Mouse (Mus musculus) kidney, postnatal 0 days (tissue): ENCODE measurements around the gene Pjvk. TPM values are rescaled to one million over a fixed set of nuclear protein-coding genes. Genes with fewer than 3 reads are reported as not detected.

Experiments
- ATAC-seq: fragments of 200-750 bp; cut with Nextera tagmentation; replicated peaks from 2 replicates; pipeline ENCODE4 v1.8.0; 2017; ENCODE audit warnings: low read depth, moderate number of reproducible peaks, moderate TSS enrichment, moderate library complexity; ENCODE audit not compliant: low FRiP score
- DNase-seq: peaks from one replicate; pipeline ENCODE4 v3.0.0-alpha.2; 2016; ENCODE audit warnings: low spot score
- H3K27ac ChIP-seq: fragments of 300-500 bp; sonication (generic); 2 replicates; pipeline ENCODE4 v1.5.1; 2014; ENCODE audit warnings: mild to moderate bottlenecking
- H3K27me3 ChIP-seq: fragments of 300-500 bp; sonication (generic); 2 replicates; pipeline ENCODE4 v1.6.1; 2014; ENCODE audit warnings: low read length, mixed read lengths; ENCODE audit not compliant: insufficient read depth
- H3K36me3 ChIP-seq: fragments of 300-500 bp; sonication (generic); 2 replicates; pipeline ENCODE4 v1.6.1; 2014; ENCODE audit warnings: low read length, mixed read lengths; ENCODE audit not compliant: insufficient read depth
- H3K4me1 ChIP-seq: fragments of 300-500 bp; sonication (generic); replicated peaks from 2 replicates; pipeline ENCODE4 v1.6.1; 2014; ENCODE audit warnings: antibody characterized with exemption, low read length, mixed read lengths; ENCODE audit not compliant: insufficient read depth
- H3K4me2 ChIP-seq: fragments of 300-500 bp; sonication (generic); 2 replicates; pipeline ENCODE4 v1.6.1; 2014; ENCODE audit warnings: mild to moderate bottlenecking, low read length, moderate library complexity, mixed read lengths
- H3K4me3 ChIP-seq: fragments of 300-500 bp; sonication (generic); replicated peaks from 2 replicates; pipeline ENCODE4 v1.5.1; 2014; ENCODE audit warnings: low read depth, low read length
- H3K9ac ChIP-seq: fragments of 300-500 bp; sonication (generic); 2 replicates; pipeline ENCODE4 v1.6.1; 2014; ENCODE audit warnings: low read depth, low read length
- H3K9me3 ChIP-seq: fragments of 300-500 bp; sonication (generic); replicated peaks from 2 replicates; pipeline ENCODE4 v1.6.1; 2016; ENCODE audit warnings: low read length, inconsistent platforms, mixed read lengths
- CTCF ChIP-seq: IDR thresholded peaks from 2 replicates; pipeline ENCODE4 v1.5.1; 2016; ENCODE audit warnings: antibody characterized with exemption, low read depth, mild to moderate bottlenecking, moderate library complexity
- WGBS: fragments of 180-500 bp; shearing (Covaris S2); extraction: QIAGEN DNeasy Blood & Tissue Kit; methylation state at CpG from one replicate; pipeline ENCODE4 v1.1.7; 2014; 5-methylcytosine and 5-hydroxymethylcytosine counted together
- polyA plus RNA-seq: library from polyadenylated mRNA; unstranded; fragments of >200 nt; fragmentation: Nextera tagmentation; extraction: Ambion mirVana; gene quantifications from 2 replicates; pipeline ENCODE4 v1.2.1, GENCODE M21; 2015

The Pjvk gene
- 2.9 and 3.0 TPM in 2 replicates for polyA plus RNA-seq

DNA sequence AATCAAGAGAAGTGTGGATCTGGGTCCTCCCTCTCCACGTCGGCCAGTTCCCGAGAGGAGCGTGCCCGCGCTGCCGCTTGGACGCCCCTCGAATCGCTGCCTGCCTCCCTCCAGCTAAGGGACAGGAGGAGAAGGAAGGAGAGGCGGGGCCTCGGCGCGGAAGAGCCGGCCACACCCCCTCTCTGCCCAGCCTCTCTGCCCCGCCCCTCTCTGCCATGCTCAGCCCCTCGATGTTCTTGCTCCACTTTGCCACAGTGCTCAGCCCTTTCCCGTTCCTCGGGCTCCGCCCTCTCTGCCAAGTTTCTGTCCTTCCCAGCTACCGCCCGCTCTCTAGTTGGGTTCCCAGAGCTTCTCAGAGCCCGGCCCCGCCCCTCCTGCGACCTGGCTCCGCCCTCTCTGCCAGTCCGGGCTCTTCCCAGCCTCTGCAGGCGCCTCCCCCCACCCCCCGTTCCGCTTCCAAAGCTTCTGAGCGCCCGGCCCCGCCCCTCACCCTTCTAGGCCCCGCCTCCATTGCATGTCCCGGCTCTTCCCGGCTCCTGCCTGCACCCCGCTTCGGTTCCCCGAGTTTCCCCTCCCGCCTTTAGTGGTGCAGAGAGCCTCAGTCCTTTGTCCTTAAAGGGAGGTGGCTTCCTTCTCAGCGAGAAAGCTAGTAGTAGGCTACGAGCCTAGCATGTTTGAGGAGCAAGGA is at the start of gene Pjvk, which contains the start of gene Prkra:
TSS of gene Pjvk (plus strand) at position 594 of the 688 bp plus-strand sequence.
TSS of gene Prkra (minus strand) at position 133 of the 688 bp plus-strand sequence.
- peak within 1 kb of the TSS; percentile 78 for H3K4me3 ChIP-seq
- ATAC-seq (peak; percentile 99), DNase-seq (peak; percentile 99)
- 0 out of 2 replicates have a peak, but pooled peaks have one; percentile 9 for TF ChIP-seq CTCF
- peak within 1 kb of the TSS; percentile 90 for H3K4me2 ChIP-seq
- H3K4me1 ChIP-seq: peaks cover 5% of the 10 kb centered on the region; the same call in 1 of the 2 replicates
- no peaks in the 10 kb centered on the region for H3K27me3 ChIP-seq
- H3K36me3 ChIP-seq: no peaks in the 10 kb centered on the region
- WGBS: under 1% methylated on average over 35 of the region's 42 CpGs
- H3K9ac ChIP-seq: peak within 1 kb of the TSS; percentile 88
- H3K9me3 ChIP-seq: no peaks in the 10 kb centered on the region
- H3K27ac ChIP-seq: peak within 1 kb of the TSS; percentile 93

DNA sequence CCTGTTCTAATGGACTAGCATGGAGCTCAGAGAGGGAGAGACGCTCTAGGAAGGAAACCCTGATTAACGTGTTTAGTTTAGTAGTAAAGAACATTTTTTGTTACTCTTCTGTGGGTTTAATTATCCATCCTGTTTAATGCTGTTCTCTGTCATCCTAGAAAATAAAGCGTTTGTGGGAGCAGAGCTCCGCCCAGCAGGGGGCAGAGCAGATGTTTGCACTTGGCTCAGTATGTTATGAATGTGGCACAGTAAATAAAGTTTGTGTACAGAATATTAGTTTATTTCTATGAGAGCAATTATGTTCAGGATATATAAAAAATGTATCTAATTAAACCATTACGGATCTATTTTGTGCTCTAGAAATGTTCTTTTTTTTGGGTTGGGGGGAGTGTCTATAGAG is 49.1 kb upstream of the Pjvk start:
- H3K4me3 ChIP-seq: no peak overlapping the region
- H3K9ac ChIP-seq: no peak overlapping the region
- no peak overlapping the region for H3K4me2 ChIP-seq
- 75% methylated on average over 5 of the region's 5 CpGs for WGBS
- H3K36me3 ChIP-seq: peaks cover 6% of the 10 kb centered on the region; the same call in 1 of the 2 replicates
- H3K27me3 ChIP-seq: no peaks in the 10 kb centered on the region
- H3K27ac ChIP-seq: no peak overlapping the region
- peak; percentile 67 for TF ChIP-seq CTCF
- peak; percentile 6 for DNase-seq
- H3K4me1 ChIP-seq: no peaks in the 10 kb centered on the region
- no peak for ATAC-seq
- H3K9me3 ChIP-seq: no peaks in the 10 kb centered on the region

DNA sequence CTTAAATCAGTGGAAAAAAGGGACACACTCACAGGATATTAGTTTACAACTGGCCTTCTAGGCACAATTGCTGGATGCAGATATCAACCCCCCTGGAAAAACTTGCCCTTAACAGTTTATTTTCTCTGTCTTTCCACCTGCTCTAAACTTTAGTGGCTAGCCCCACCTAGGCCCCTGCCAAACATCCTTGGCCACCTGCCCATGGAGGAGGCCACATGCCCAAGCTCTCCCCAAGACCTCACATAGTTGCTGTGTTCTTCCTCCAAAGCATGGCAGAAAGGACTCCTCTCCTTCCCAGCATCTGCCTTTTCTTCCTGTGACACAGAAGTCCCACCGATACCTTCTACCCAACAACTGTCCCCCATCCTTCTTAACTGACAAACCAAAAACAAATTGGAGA is 46.0 kb upstream of the Pjvk start:
- DNase-seq: no peak
- Histone ChIP-seq H3K27me3 (no peaks in the 10 kb centered on the region), H3K27ac (no peak overlapping the region), H3K4me1 (no peaks in the 10 kb centered on the region), H3K9me3 (no peaks in the 10 kb centered on the region), H3K4me3 (no peak overlapping the region), H3K9ac (no peak overlapping the region), H3K36me3 (no peaks in the 10 kb centered on the region), H3K4me2 (no peak overlapping the region)
- TF ChIP-seq CTCF: no peak
- no peak for ATAC-seq
- WGBS: 92% methylated on average over 1 of the region's 1 CpGs

DNA sequence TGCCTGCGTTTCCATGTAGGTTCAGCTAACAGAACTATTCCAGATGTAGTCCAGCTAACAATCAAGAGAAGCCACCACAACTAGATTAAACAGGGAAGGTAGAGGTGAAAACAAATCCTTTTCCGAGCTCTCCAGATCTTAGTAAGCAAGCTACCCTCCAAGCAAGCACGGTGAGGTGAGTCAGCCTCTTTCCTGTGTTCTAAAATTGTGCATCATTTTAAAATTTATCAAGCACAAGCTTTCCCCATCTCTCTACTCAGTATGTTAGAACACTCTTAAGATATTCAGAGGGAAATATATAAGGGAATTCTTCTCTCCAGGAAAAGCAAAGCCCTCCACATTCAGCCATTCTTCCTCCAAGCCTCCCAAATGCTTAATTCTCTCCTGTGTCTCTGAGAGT is 41.6 kb upstream of the Pjvk start:
- Histone ChIP-seq H3K4me2 (no peak overlapping the region), H3K9ac (no peak overlapping the region), H3K4me1 (no peaks in the 10 kb centered on the region), H3K27ac (no peak overlapping the region), H3K36me3 (no peaks in the 10 kb centered on the region), H3K9me3 (no peaks in the 10 kb centered on the region), H3K4me3 (no peak overlapping the region), H3K27me3 (no peaks in the 10 kb centered on the region)
- WGBS: 82% methylated on average over 3 of the region's 3 CpGs
- no peak for DNase-seq
- no peak for TF ChIP-seq CTCF
- no peak for ATAC-seq

DNA sequence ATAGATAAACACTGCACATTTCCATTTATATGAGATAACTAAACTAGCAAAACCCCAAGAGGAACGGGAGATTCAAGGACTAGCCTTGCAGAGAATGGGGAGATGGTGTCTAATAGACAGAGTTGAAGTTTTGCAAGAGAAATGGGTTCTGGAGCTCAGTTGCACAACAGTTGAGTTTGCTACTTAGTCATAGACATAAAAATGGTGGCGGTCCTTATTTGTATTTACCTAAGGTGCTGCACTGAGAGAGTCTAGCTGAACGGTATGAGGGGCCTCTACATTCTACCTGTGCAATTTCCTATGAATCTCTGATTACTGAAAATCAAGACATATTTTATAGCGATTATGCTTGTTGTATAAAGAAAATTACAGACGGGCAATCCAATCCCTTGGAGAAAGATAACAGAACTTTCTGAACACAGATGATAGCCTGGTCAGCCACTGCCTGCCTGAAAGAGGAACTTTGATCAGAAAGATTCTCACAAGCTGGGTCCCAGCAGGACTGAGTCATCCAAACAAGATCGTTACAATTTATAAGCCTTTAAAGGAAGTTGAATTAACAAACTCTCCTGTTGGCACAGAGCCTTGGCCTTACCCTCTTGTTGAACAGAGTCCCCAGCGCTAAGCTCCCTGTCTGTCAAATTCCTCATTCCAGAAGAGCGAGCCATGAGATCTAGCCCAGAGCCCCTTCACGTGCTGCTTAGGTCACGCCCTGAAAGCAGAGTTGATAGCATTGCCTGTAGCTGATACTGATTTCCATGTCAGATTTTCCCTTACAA is 37.8 kb upstream of the Pjvk start:
- DNase-seq: no peak

DNA sequence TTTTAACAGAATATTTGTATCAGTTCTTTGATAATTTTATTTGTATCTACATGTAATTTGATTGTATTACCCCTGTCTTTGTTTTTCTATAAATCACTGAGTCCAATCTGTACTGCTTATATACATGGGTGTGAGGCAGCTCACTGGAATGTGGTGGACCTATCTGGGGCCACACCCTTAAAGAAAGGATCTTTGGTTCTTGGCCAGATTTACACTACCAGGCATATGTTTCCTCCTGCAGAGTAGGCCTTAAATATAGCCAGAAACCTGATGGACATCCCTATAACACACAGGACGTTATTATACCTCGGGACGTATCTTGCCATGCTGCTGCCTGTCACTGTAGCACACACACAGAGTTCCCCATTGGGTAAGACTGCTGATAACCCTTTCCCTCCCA is 36.3 kb upstream of the Pjvk start:
- no peak for TF ChIP-seq CTCF
- ATAC-seq (no peak), DNase-seq (no peak)
- Histone ChIP-seq H3K27me3 (no peaks in the 10 kb centered on the region), H3K27ac (no peak overlapping the region), H3K9ac (no peak overlapping the region), H3K4me3 (no peak overlapping the region), H3K36me3 (no peaks in the 10 kb centered on the region), H3K4me1 (no peaks in the 10 kb centered on the region), H3K4me2 (no peak overlapping the region), H3K9me3 (no peaks in the 10 kb centered on the region)
- 84% methylated on average over 3 of the region's 3 CpGs for WGBS

More for the DNA sequence above, 37.8 kb upstream of the Pjvk start:
- ATAC-seq: no peak; the same call in 1 of the 2 replicates
- no peak overlapping the region for H3K27ac ChIP-seq
- no peaks in the 10 kb centered on the region for H3K4me1 ChIP-seq
- H3K36me3 ChIP-seq: no peaks in the 10 kb centered on the region
- H3K4me3 ChIP-seq: no peak overlapping the region
- no peak for TF ChIP-seq CTCF
- no peak overlapping the region for H3K9ac ChIP-seq
- H3K4me2 ChIP-seq: no peak overlapping the region
- no peaks in the 10 kb centered on the region for H3K27me3 ChIP-seq
- WGBS: 76% methylated on average over 10 of the region's 10 CpGs
- H3K9me3 ChIP-seq: no peaks in the 10 kb centered on the region
